Mouse (Mus musculus): ENCODE data around the gene Mbnl1. TPM values are rescaled to one million over a fixed set of nuclear protein-coding genes. Genes with fewer than 3 reads are reported as not detected.
"Not testable (repeated sequence)": the region's sequence is repeated elsewhere in the genome, so short reads cannot be mapped to it uniquely, and the experiment has no call there.

Mbnl1 gene
- total RNA-seq, 2 experiments from 2014 or later: 495 to 592 TPM

DNA sequence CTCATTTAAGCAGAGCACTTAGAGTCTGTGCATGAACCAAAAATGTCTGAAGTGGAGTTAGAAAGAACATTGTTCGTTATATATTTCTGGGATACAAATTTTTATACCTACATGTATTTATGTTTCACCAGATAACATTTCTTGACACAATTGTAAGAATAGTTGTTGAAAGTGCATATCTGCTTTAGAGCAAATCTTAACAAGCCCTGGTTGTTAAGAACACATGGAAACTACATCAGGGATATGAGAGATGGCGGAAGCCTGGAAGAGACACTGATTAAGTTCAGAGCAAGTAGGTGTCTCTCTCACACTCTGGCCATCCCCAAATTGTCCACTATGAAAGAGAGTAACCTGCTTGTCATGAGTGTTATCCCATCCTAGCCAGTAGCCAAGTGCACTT, 2.4 kb downstream of the Mbnl1 start:
- intact Hi-C loops (cut with DNase I): no loop called here
- peak overlapping the region; percentile 86 for H3K27ac ChIP-seq
- no peak for TF ChIP-seq CTCF (IDR thresholded peaks at IDR 0.05)
- H3K4me3 ChIP-seq: peak overlapping the region; percentile 50
- no peak for DNase-seq

- no peak for TF ChIP-seq CTCF (IDR thresholded peaks at IDR 0.05)
- Histone ChIP-seq H3K4me3 (no peak overlapping the region), H3K27ac (no peak overlapping the region)
- intact Hi-C loops (cut with DNase I): no loop called here
- no peak for DNase-seq
These were observed 4.2 kb downstream of the Mbnl1 start for GRCm38 (mm10) chr3:60476751-60477255.

DNA sequence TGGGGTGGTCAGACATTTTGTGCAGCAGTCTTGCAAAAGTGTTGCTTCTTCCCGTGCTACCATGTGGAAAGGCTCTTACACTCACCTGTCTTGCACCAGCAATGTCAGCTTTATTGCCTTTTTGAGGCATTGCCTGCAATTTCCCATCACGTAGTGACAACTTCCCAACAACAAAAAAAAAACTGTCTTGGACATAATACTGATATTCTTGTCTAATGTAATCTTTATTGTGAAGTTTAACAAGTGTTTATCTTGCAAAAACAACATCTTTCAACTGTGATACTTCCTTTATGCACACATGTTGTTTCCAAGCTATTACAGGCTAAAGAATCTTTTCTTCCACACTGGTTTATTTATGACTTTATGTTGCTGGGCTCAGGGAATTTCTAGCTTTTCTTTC, 5.8 kb downstream of the Mbnl1 start:
- Histone ChIP-seq H3K4me3 (no peak overlapping the region), H3K27ac (no peak overlapping the region)
- no peak for TF ChIP-seq CTCF (IDR thresholded peaks at IDR 0.05)
- no peak for DNase-seq
- intact Hi-C loops (cut with DNase I): no loop called here

DNA sequence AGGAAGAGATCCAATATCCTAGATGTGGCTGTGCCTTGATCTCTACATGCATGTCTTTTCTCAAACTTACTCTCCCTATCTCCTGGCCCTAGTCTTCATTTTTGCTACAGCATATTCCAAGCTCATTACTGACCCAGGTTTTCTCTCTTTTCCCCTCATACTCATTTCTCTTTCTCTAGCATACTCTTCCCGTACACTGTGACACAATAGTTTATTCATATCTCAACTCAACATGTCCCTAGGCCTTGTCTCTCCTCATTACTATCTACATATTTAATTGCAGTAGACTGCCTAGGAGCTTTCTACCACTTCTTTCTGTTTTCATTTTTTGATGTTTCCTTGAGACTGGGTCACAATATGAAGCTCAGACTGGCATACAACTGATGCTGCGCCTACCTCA, 8.1 kb downstream of the Mbnl1 start:
- no peak for TF ChIP-seq CTCF (IDR thresholded peaks at IDR 0.05)
- H3K27ac ChIP-seq: no peak overlapping the region
- intact Hi-C loops (cut with DNase I): no loop called here
- H3K4me3 ChIP-seq: no peak overlapping the region
- DNase-seq: no peak

GRCm38 (mm10) chr3:60481740-60482399, 9.2 kb downstream of the Mbnl1 start:
- Histone ChIP-seq H3K4me3 (no peak overlapping the region), H3K27ac (no peak overlapping the region)
- intact Hi-C loops (cut with DNase I): no loop called here
- TF ChIP-seq CTCF (IDR thresholded peaks at IDR 0.05): no peak
- DNase-seq: no peak

DNA sequence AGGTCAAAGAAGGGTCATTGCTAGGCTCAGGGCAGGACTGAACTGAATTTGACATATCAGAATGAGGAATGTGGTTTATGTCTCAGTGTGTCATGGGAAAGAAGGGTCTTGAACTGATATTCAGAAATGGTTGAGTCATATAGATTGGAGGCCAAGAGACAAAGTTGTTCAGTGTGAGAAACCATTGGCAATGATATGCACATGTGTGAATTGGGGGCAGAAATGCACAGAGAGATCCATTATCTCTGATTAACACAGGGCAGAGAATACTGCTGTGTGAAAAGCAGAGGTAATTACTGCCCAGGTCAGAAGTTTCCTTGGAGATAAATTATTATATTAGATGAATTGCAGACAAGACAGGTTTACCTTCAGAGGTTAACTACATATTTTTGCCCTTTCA, 10.7 kb downstream of the Mbnl1 start:
- intact Hi-C loops (cut with DNase I): no loop called here

GRCm38 (mm10) chr3:60485987-60486712, 13.5 kb downstream of the Mbnl1 start:
- TF ChIP-seq CTCF (IDR thresholded peaks at IDR 0.05): no peak
- Histone ChIP-seq H3K4me3 (no peak overlapping the region), H3K27ac (no peak overlapping the region)
- no peak for DNase-seq
- intact Hi-C loops (cut with DNase I): no loop called here

More for the DNA sequence above, 10.7 kb downstream of the Mbnl1 start:
- Histone ChIP-seq H3K27ac (no peak overlapping the region), H3K4me3 (no peak overlapping the region)
- no peak for DNase-seq
- TF ChIP-seq CTCF (IDR thresholded peaks at IDR 0.05): no peak

GRCm38 (mm10) chr3:60486713-60487170, 14.1 kb downstream of the Mbnl1 start:
- Histone ChIP-seq H3K4me3 (no peak overlapping the region), H3K27ac (no peak overlapping the region)
- TF ChIP-seq CTCF (IDR thresholded peaks at IDR 0.05): no peak
- DNase-seq: no peak
- intact Hi-C loops (cut with DNase I): no loop called here

DNA sequence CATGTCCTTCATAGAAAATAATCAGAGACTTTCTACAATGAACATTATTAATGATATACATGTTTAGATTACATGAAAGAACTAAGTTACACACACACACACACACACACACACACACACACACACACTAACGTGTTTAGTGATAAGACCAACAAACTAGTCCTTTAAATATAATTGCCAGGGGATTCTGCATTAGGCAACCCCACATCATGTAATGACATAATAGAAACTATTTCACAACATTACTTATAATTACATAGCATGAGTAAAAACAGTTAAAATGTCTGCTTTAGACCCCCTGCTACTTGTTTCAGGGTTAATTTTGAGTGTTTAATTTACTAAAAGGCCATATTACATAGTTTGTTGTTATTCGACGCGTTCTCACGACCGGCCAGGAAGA, 16.9 kb downstream of the Mbnl1 start:
- intact Hi-C loops (cut with DNase I): no loop called here
- no peak for DNase-seq
- no peak for TF ChIP-seq CTCF (IDR thresholded peaks at IDR 0.05)

GRCm38 (mm10) chr3:60494774-60495535, 22.3 kb downstream of the Mbnl1 start:
- intact Hi-C loops (cut with DNase I); H3K4me3 ChIP-seq; DNase-seq; H3K27ac ChIP-seq: not testable (repeated sequence)
- peak; percentile 10; the same call in 1 of the 2 replicates for TF ChIP-seq CTCF (IDR thresholded peaks at IDR 0.05)

More for the DNA sequence above, 16.9 kb downstream of the Mbnl1 start:
- no peak overlapping the region for H3K4me3 ChIP-seq
- H3K27ac ChIP-seq: no peak overlapping the region

DNA sequence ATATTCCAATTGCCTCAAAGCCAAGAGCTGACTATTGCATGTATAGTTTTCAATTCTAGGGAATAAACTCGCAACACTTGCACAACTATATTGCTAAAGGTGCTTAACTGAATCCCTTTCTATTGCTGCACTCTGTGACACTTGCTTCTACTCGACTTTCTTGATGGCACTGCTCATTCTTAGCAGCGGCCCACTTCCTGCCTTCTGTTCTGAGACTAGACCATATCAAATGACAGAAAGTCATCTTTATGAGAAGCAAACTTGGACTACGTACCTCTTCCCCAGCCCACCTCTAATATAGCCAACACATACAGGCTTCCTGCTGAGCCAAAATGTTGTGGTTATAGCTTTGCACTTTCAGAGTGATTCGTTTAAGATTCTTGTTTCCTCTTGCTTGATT, 23.6 kb downstream of the Mbnl1 start:
- intact Hi-C loops (cut with DNase I): no loop called here
- Histone ChIP-seq H3K4me3 (no peak overlapping the region), H3K27ac (peak overlapping the region; percentile 57)
- no peak for DNase-seq
- TF ChIP-seq CTCF (IDR thresholded peaks at IDR 0.05): no peak

GRCm38 (mm10) chr3:60498151-60498550, 25.5 kb downstream of the Mbnl1 start:
- DNase-seq: no peak
- no peak for TF ChIP-seq CTCF (IDR thresholded peaks at IDR 0.05)
- Histone ChIP-seq H3K27ac (peak overlapping the region; percentile 99), H3K4me3 (no peak overlapping the region)
- intact Hi-C loops (cut with DNase I): no loop called here

GRCm38 (mm10) chr3:60498646-60499045, 26.0 kb downstream of the Mbnl1 start:
- intact Hi-C loops (cut with DNase I): no loop called here
- Histone ChIP-seq H3K27ac (peak overlapping the region; percentile 99), H3K4me3 (peak overlapping the region; percentile 84)
- TF ChIP-seq CTCF (IDR thresholded peaks at IDR 0.05): no peak
- no peak for DNase-seq

Measured in gastrocnemius, adult 2 months (tissue).